Mouse (Mus musculus): Measurements from ENCODE around the gene Vezt. TPM values are rescaled to one million over a fixed set of nuclear protein-coding genes. Genes with fewer than 3 reads are reported as not detected.

The Vezt gene
- polyA plus RNA-seq, 2 experiments: 23.8 to 27.7 TPM

GRCm38 (mm10) chr10:94047845-94048559 is 12.4 kb upstream of the Vezt start:
- Histone ChIP-seq H3K27ac (replicated peaks; ENCODE audit: low read depth, low read length) (no peak overlapping the region), H3K9ac (ENCODE audit: low read depth, low read length, severe bottlenecking) (no peak overlapping the region), H3K4me1 (ENCODE audit: control insufficient read depth, insufficient read depth, low read length) (peaks cover 5% of the 10 kb centered on the region; the same call in 1 of the 2 replicates), H3K4me3 (replicated peaks; ENCODE audit: low read length) (no peak overlapping the region), H3K36me3 (ENCODE audit: control insufficient read depth, insufficient read depth, low read length) (peaks cover 13% of the 10 kb centered on the region), H3K9me3 (ENCODE audit: control insufficient read depth, low read length) (no peaks in the 10 kb centered on the region), H3K27me3 (ENCODE audit: control insufficient read depth, insufficient read depth, low read length) (no peaks in the 10 kb centered on the region), H3K4me2 (replicated peaks; ENCODE audit: low read depth, low read length, severe bottlenecking) (no peak overlapping the region)
- no peak for TF ChIP-seq POLR2A (IDR thresholded peaks at IDR 0.05; ENCODE audit: borderline replicate concordance, extremely low read depth, insufficient read depth, insufficient read length)
- WGBS: 54% methylated on average over 10 of the region's 10 CpGs
- no peak for DNase-seq (ENCODE audit: low spot score)
- ATAC-seq (ENCODE audit: low FRiP score, low read depth): no peak

GRCm38 (mm10) chr10:94047024-94047423 is 11.4 kb upstream of the Vezt start:
- WGBS: 56% methylated on average over 1 of the region's 1 CpGs
- ATAC-seq (ENCODE audit: low FRiP score, low read depth) (no peak), DNase-seq (ENCODE audit: low spot score) (no peak)
- Histone ChIP-seq H3K9ac (ENCODE audit: low read depth, low read length, severe bottlenecking) (no peak overlapping the region), H3K4me3 (replicated peaks; ENCODE audit: low read length) (no peak overlapping the region), H3K4me1 (ENCODE audit: control insufficient read depth, insufficient read depth, low read length) (peaks cover 5% of the 10 kb centered on the region; the same call in 1 of the 2 replicates), H3K27ac (replicated peaks; ENCODE audit: low read depth, low read length) (no peak overlapping the region), H3K9me3 (ENCODE audit: control insufficient read depth, low read length) (no peaks in the 10 kb centered on the region), H3K27me3 (ENCODE audit: control insufficient read depth, insufficient read depth, low read length) (no peaks in the 10 kb centered on the region), H3K4me2 (replicated peaks; ENCODE audit: low read depth, low read length, severe bottlenecking) (no peak overlapping the region), H3K36me3 (ENCODE audit: control insufficient read depth, insufficient read depth, low read length) (peaks cover 13% of the 10 kb centered on the region)
- TF ChIP-seq POLR2A (IDR thresholded peaks at IDR 0.05; ENCODE audit: borderline replicate concordance, extremely low read depth, insufficient read depth, insufficient read length): no peak

- Histone ChIP-seq H3K9me3 (ENCODE audit: control insufficient read depth, low read length) (no peaks in the 10 kb centered on the region), H3K4me2 (replicated peaks; ENCODE audit: low read depth, low read length, severe bottlenecking) (no peak overlapping the region), H3K27ac (replicated peaks; ENCODE audit: low read depth, low read length) (no peak overlapping the region), H3K4me1 (ENCODE audit: control insufficient read depth, insufficient read depth, low read length) (peaks cover 5% of the 10 kb centered on the region; the same call in 1 of the 2 replicates), H3K27me3 (ENCODE audit: control insufficient read depth, insufficient read depth, low read length) (no peaks in the 10 kb centered on the region), H3K9ac (ENCODE audit: low read depth, low read length, severe bottlenecking) (no peak overlapping the region), H3K4me3 (replicated peaks; ENCODE audit: low read length) (no peak overlapping the region), H3K36me3 (ENCODE audit: control insufficient read depth, insufficient read depth, low read length) (peaks cover 13% of the 10 kb centered on the region)
- DNase-seq (ENCODE audit: low spot score) (no peak), ATAC-seq (ENCODE audit: low FRiP score, low read depth) (no peak)
- WGBS: 93% methylated on average over 13 of the region's 13 CpGs
- TF ChIP-seq POLR2A (IDR thresholded peaks at IDR 0.05; ENCODE audit: borderline replicate concordance, extremely low read depth, insufficient read depth, insufficient read length): no peak
Measured at GRCm38 (mm10) chr10:94045301-94045700, 9.7 kb upstream of the Vezt start.

GRCm38 (mm10) chr10:94043908-94044307 is 8.3 kb upstream of the Vezt start:
- Histone ChIP-seq H3K4me2 (replicated peaks; ENCODE audit: low read depth, low read length, severe bottlenecking) (no peak overlapping the region), H3K27ac (replicated peaks; ENCODE audit: low read depth, low read length) (no peak overlapping the region), H3K9ac (ENCODE audit: low read depth, low read length, severe bottlenecking) (no peak overlapping the region), H3K4me3 (replicated peaks; ENCODE audit: low read length) (no peak overlapping the region), H3K27me3 (ENCODE audit: control insufficient read depth, insufficient read depth, low read length) (no peaks in the 10 kb centered on the region), H3K9me3 (ENCODE audit: control insufficient read depth, low read length) (no peaks in the 10 kb centered on the region), H3K36me3 (ENCODE audit: control insufficient read depth, insufficient read depth, low read length) (peaks cover 13% of the 10 kb centered on the region), H3K4me1 (ENCODE audit: control insufficient read depth, insufficient read depth, low read length) (no peaks in the 10 kb centered on the region; the same call in 1 of the 2 replicates)
- WGBS: 86% methylated on average over 10 of the region's 10 CpGs
- no peak for TF ChIP-seq POLR2A (IDR thresholded peaks at IDR 0.05; ENCODE audit: borderline replicate concordance, extremely low read depth, insufficient read depth, insufficient read length)
- no peak for DNase-seq (ENCODE audit: low spot score)
- no peak for ATAC-seq (ENCODE audit: low FRiP score, low read depth)

GRCm38 (mm10) chr10:94038366-94039260 is 3.0 kb upstream of the Vezt start:
- TF ChIP-seq POLR2A (IDR thresholded peaks at IDR 0.05; ENCODE audit: borderline replicate concordance, extremely low read depth, insufficient read depth, insufficient read length): no peak
- DNase-seq (ENCODE audit: low spot score): no peak
- Histone ChIP-seq H3K4me1 (ENCODE audit: control insufficient read depth, insufficient read depth, low read length) (peaks cover 19% of the 10 kb centered on the region), H3K4me2 (replicated peaks; ENCODE audit: low read depth, low read length, severe bottlenecking) (no peak overlapping the region), H3K27me3 (ENCODE audit: control insufficient read depth, insufficient read depth, low read length) (no peaks in the 10 kb centered on the region), H3K9me3 (ENCODE audit: control insufficient read depth, low read length) (no peaks in the 10 kb centered on the region), H3K4me3 (replicated peaks; ENCODE audit: low read length) (no peak overlapping the region), H3K36me3 (ENCODE audit: control insufficient read depth, insufficient read depth, low read length) (no peaks in the 10 kb centered on the region), H3K9ac (ENCODE audit: low read depth, low read length, severe bottlenecking) (no peak overlapping the region), H3K27ac (replicated peaks; ENCODE audit: low read depth, low read length) (no peak overlapping the region)
- WGBS: 68% methylated on average over 7 of the region's 7 CpGs
- no peak for ATAC-seq (ENCODE audit: low FRiP score, low read depth)

Data from limb, embryonic 14.5 days (tissue).